Mouse (Mus musculus) lung, embryonic 14.5 days (tissue): ENCODE measurements at regions not wholly inside any gene's neighbourhood (a gene's known extent, or its start where the extent isn't known, plus 50 kb on each side); places are given as distances from the start of the nearest gene placed in this dataset.
"Not testable (repeated sequence)": the region's sequence is repeated elsewhere in the genome, so short reads cannot be mapped to it uniquely, and the experiment has no call there.

ENCODE experiments used
- ATAC-seq: fragments of 200-750 bp; cut with Nextera tagmentation; 2 replicates; pipeline ENCODE4 v1.8.0; 2017; ENCODE audit warnings: mild to moderate bottlenecking, moderate TSS enrichment, moderate library complexity; ENCODE audit not compliant: insufficient read depth
- DNase-seq: peaks from one replicate; pipeline ENCODE4 v3.0.0-alpha.2; 2015
- H3K27ac ChIP-seq: fragments of 300-500 bp; sonication (generic); 2 replicates; pipeline ENCODE4 v1.5.1; 2014; ENCODE audit warnings: low read depth, mild to moderate bottlenecking, moderate library complexity
- H3K27me3 ChIP-seq: fragments of 300-500 bp; sonication (generic); 2 replicates; pipeline ENCODE4 v1.6.1; 2014; ENCODE audit warnings: low read length, control low read depth; ENCODE audit not compliant: insufficient read depth
- H3K36me3 ChIP-seq: fragments of 300-500 bp; sonication (generic); 2 replicates; pipeline ENCODE4 v1.6.1; 2014; ENCODE audit warnings: control low read depth; ENCODE audit not compliant: insufficient read depth
- H3K4me1 ChIP-seq: fragments of 300-500 bp; sonication (generic); 2 replicates; pipeline ENCODE4 v1.6.1; 2014; ENCODE audit warnings: antibody characterized with exemption, control low read depth; ENCODE audit not compliant: insufficient read depth
- H3K4me2 ChIP-seq: fragments of 300-500 bp; sonication (generic); 2 replicates; pipeline ENCODE4 v1.6.1; 2014; ENCODE audit warnings: mild to moderate bottlenecking
- H3K4me3 ChIP-seq: fragments of 300-500 bp; sonication (generic); 2 replicates; pipeline ENCODE4 v1.5.1; 2014; ENCODE audit warnings: low read depth, low read length
- H3K9ac ChIP-seq: fragments of 300-500 bp; sonication (generic); 2 replicates; pipeline ENCODE4 v1.6.1; 2014
- H3K9me3 ChIP-seq: fragments of 300-500 bp; sonication (generic); 2 replicates; pipeline ENCODE4 v1.6.1; 2016; ENCODE audit warnings: low read depth, low read length, control low read depth
- CTCF ChIP-seq: IDR thresholded peaks from 2 replicates; pipeline ENCODE4 v1.5.1; 2016; ENCODE audit warnings: antibody characterized with exemption, low read depth
- WGBS: fragments of 180-500 bp; shearing (Covaris S2); extraction: QIAGEN DNeasy Blood & Tissue Kit; methylation state at CpG from one replicate; pipeline ENCODE4 v1.1.7; 2014; 5-methylcytosine and 5-hydroxymethylcytosine counted together

DNA sequence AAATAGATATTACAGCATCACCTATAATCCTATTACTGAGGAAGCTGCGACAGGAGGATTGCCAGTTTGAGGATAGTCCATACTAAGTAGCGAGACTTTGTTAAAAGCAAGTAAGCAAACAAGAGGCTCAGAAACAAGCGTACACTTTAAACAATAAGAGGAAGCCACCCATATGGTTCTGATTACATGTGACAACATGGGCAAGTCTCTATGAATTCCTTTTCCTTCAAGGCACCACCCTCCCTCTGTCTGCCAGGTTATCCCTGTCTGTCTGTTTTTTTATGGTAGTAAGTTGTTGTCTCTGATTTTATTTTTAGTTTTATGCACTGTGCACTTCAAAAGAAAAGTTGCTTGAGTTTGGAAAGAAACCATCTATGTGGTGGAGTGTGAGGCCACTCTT lies 76.8 kb upstream of the Tars start:
- ATAC-seq, result no peak

DNA sequence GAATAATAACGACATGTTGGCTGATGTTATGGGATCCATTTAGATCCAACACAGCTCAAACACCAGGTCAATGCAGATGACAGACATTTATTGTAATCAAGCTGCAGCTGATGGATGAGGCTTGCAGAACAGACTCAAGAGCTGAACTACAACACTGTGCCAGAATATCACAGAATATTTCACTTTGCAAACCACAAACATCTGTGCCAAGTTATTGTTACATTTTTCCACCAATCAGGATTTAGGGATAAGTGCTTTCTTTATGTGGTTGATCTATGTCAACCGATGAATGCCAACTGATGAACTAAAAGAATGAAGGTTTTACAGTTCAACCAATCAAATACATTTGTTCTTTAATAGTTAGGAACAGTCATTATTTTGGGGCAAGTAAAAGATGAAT lies 63.9 kb upstream of the Tars start:
- H3K27ac ChIP-seq, result no peak overlapping the region
- no peaks in the 10 kb centered on the region for H3K27me3 ChIP-seq
- ATAC-seq (no peak), DNase-seq (no peak)
- H3K4me2 ChIP-seq, result no peak overlapping the region
- TF ChIP-seq CTCF, result no peak
- H3K9ac ChIP-seq, result no peak overlapping the region
- no peak overlapping the region for H3K4me3 ChIP-seq
- no peaks in the 10 kb centered on the region for H3K4me1 ChIP-seq
- H3K9me3 ChIP-seq, result no peaks in the 10 kb centered on the region
- H3K36me3 ChIP-seq, result no peaks in the 10 kb centered on the region
- WGBS, result 70% methylated on average over 2 of the region's 2 CpGs

More for the DNA sequence above, 76.8 kb upstream of the Tars start:
- Histone ChIP-seq H3K27ac (no peak overlapping the region), H3K4me2 (no peak overlapping the region), H3K4me1 (no peaks in the 10 kb centered on the region), H3K4me3 (no peak overlapping the region), H3K9me3 (no peaks in the 10 kb centered on the region), H3K27me3 (no peaks in the 10 kb centered on the region), H3K9ac (no peak overlapping the region), H3K36me3 (no peaks in the 10 kb centered on the region)
- 78% methylated on average over 3 of the region's 3 CpGs for WGBS
- TF ChIP-seq CTCF, result no peak
- DNase-seq, result no peak

DNA sequence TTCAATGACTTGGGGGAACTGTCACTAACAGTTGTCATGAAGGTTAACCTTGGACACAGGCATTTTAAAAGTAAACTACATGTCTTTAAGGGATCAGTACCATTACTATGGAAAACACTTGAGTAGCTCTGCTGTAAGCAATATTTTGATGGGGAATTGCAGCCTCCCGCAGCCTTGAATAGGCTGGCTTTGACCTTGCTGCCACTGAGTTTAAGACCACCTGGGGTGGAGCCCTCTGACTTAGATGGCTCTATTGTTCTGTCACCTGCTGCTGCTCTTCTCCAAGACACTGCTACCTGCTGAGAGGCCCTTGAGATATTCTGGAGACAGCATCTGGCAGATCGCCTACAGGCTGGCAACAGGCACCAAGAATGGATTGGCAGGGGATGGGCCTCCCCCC lies 62.1 kb upstream of the Tars start:
- H3K4me3 ChIP-seq, ATAC-seq: not testable (repeated sequence)
- 81% methylated on average over 2 of the region's 2 CpGs for WGBS

DNA sequence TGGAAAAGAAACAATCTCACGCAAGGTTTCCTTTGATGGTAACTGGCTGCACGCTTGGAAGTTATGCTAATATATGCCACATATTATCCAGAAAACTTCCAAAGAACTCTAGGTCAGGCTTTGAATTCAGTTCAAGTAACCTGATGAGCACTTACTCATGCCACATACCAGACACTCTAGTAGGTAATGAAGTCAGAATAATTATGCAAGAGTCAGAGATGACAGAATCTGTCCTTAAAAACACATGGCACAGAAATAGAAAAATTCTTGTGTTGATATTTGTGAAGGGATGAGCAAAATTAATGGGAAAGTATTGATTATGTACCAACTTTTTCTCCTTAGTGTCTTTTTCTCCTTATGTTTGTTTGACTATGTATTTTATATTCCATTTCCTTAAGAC lies 59.8 kb upstream of the Tars start:
- no peaks in the 10 kb centered on the region for H3K9me3 ChIP-seq
- no peaks in the 10 kb centered on the region for H3K4me1 ChIP-seq
- no peaks in the 10 kb centered on the region for H3K36me3 ChIP-seq
- no peak overlapping the region for H3K9ac ChIP-seq
- WGBS, result 94% methylated on average over 2 of the region's 2 CpGs
- no peak overlapping the region for H3K4me2 ChIP-seq
- H3K27ac ChIP-seq, result no peak overlapping the region
- ATAC-seq, result no peak
- H3K27me3 ChIP-seq, result no peaks in the 10 kb centered on the region
- DNase-seq, result no peak
- no peak for TF ChIP-seq CTCF
- H3K4me3 ChIP-seq, result no peak overlapping the region

More for the DNA sequence above, 62.1 kb upstream of the Tars start:
- not testable (repeated sequence) for DNase-seq, H3K9me3 ChIP-seq, H3K36me3 ChIP-seq, H3K27ac ChIP-seq, H3K9ac ChIP-seq, H3K4me2 ChIP-seq, H3K27me3 ChIP-seq, H3K4me1 ChIP-seq

DNA sequence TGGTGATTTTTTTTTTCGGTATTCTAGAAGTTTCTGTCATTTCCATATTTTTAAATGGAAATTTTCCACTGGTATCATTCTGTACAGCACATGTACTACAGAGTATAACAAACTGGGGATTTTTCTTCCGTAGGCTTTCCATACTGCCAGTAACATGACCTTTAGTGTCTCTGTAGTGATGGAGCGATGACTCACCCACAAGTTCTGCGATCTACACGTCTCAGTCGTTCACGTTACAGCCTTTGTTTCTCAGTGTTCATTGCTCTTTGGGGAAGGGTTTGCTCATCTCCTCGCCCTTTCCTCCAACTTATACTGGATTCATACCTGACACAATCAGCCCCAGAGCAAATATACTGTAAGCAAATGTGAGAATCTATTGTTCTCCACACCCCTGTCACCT lies 57.8 kb upstream of the Tars start:
- ATAC-seq (no peak), DNase-seq (no peak)
- Histone ChIP-seq H3K4me2 (no peak overlapping the region), H3K27ac (no peak overlapping the region), H3K9ac (no peak overlapping the region), H3K4me1 (no peaks in the 10 kb centered on the region), H3K36me3 (no peaks in the 10 kb centered on the region), H3K4me3 (no peak overlapping the region), H3K9me3 (no peaks in the 10 kb centered on the region), H3K27me3 (no peaks in the 10 kb centered on the region)
- TF ChIP-seq CTCF, result no peak
- 76% methylated on average over 8 of the region's 8 CpGs for WGBS

DNA sequence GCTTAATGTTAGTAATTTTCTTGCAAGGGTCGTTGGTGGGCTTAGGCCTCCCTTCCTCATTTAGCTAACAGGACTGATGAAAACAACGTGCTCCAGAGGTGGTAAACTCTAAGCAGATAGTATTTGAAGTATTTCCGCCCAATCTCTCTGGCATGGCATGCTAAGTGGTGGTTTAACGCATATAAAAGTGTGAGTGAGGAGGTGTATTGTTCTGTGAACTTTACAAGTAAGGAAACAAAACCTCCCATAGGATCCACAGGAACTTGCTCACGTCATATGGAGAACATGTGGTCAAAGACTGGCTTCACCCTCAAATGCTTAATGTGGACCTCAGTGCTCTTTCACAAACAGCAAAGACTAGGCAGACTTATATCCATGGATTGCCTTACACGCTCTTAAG lies 56.5 kb upstream of the Tars start:
- H3K4me2 ChIP-seq, result no peak overlapping the region
- no peaks in the 10 kb centered on the region for H3K9me3 ChIP-seq
- ATAC-seq (no peak), DNase-seq (no peak)
- no peak overlapping the region for H3K27ac ChIP-seq
- no peaks in the 10 kb centered on the region for H3K27me3 ChIP-seq
- no peak overlapping the region for H3K9ac ChIP-seq
- H3K36me3 ChIP-seq, result no peaks in the 10 kb centered on the region
- no peaks in the 10 kb centered on the region for H3K4me1 ChIP-seq
- WGBS, result 69% methylated on average over 6 of the region's 6 CpGs
- no peak overlapping the region for H3K4me3 ChIP-seq
- no peak for TF ChIP-seq CTCF

DNA sequence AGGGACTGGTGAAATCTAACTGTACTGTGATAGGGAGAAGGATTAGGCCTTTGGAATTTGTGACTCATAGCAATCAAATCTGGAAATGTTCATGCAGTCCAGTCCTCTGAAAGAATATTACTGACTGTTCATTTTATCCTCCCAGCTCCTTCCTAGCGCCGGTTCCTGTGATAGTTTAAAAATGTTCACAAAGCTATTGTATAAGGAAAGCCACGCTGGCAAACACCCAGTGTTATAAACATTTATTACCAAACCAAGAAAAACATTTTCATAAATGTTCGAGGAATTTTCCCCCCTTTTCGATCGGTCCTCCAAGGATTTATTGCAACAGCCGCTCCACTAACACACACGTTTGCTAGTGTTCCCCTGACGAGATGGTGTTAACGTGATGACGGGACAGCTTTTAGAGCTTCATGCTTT lies 55.9 kb upstream of the Tars start:
- peak overlapping the region; percentile 16; the same call in 1 of the 2 replicates for H3K4me2 ChIP-seq
- H3K4me1 ChIP-seq, result no peaks in the 10 kb centered on the region
- H3K9ac ChIP-seq, result no peak overlapping the region
- no peaks in the 10 kb centered on the region for H3K9me3 ChIP-seq
- 51% methylated on average over 11 of the region's 11 CpGs for WGBS
- no peak; the same call in 1 of the 2 replicates for ATAC-seq
- H3K36me3 ChIP-seq, result no peaks in the 10 kb centered on the region
- H3K4me3 ChIP-seq, result no peak overlapping the region
- DNase-seq, result peak; percentile 72
- H3K27ac ChIP-seq, result no peak overlapping the region
- no peaks in the 10 kb centered on the region for H3K27me3 ChIP-seq
- TF ChIP-seq CTCF, result no peak

DNA sequence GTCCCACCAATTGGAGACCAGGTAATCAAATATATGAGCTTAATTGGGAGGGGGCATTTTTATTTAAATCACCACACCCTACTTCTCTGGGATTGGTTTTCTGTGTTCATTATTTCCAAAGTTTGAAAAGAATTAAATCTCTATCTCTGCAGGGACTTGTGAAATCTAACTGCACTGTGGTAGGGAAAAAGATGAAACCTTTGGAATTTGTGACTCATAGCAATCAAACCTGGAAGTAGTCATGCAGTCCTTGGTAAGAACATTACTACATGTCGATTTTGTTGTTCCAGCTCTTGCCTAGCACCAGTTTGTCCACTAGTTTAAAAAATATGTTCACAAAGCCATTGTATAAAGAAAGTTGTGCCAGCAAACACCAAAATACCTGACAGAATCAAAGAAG lies 54.5 kb upstream of the Tars start:
- Histone ChIP-seq H3K9ac (no peak overlapping the region), H3K27me3 (no peaks in the 10 kb centered on the region), H3K4me1 (no peaks in the 10 kb centered on the region), H3K4me3 (no peak overlapping the region), H3K9me3 (no peaks in the 10 kb centered on the region), H3K4me2 (no peak overlapping the region), H3K36me3 (no peaks in the 10 kb centered on the region), H3K27ac (no peak overlapping the region)
- no peak for TF ChIP-seq CTCF
- ATAC-seq (no peak), DNase-seq (no peak)
- 90% methylated on average over 1 of the region's 1 CpGs for WGBS
